Mouse (Mus musculus) liver, adult 10 weeks (tissue): ENCODE measurements around the gene Gm7735. TPM values are rescaled to one million over a fixed set of nuclear protein-coding genes. Genes with fewer than 3 reads are reported as not detected.

Source experiments
- polyA plus RNA-seq: library from polyadenylated mRNA; stranded (reverse); fragments of 350-450 nt; fragmentation: Illumina TruSeq; extraction: RNeasy Lipid Tissue Mini Kit (QIAGEN cat#74804); gene quantifications from one replicate; pipeline ENCODE4 v1.2.3, GENCODE M21; 2014; ENCODE audit warnings: low read depth, low replicate concordance

The Gm7735 gene
- not detected for polyA plus RNA-seq

GRCm38 (mm10) chr16:89169190-89169589 is at the start of gene Gm7735:
TSS of gene Gm7735 (plus strand) at chr16:89169490.

GRCm38 (mm10) chr16:89140551-89140950 is 28.7 kb upstream of the Gm7735 start, which contains the start of gene Gm6358:
TSS of gene Gm6358 (plus strand) at chr16:89140851.

GRCm38 (mm10) chr16:89150786-89151185 is 18.5 kb upstream of the Gm7735 start, which contains the start of gene Gm10061:
TSS of gene Gm10061 (plus strand) at chr16:89151086.

GRCm38 (mm10) chr16:89157652-89158051 is 11.6 kb upstream of the Gm7735 start, which contains the start of gene Gm9789:
TSS of gene Gm9789 (plus strand) at chr16:89157952.

GRCm38 (mm10) chr16:89174435-89174834 is 5.1 kb downstream of the Gm7735 start, which contains the start of gene 1110057P08Rik:
TSS of gene 1110057P08Rik (plus strand) at chr16:89174735.

GRCm38 (mm10) chr16:89205561-89205960 is 36.3 kb downstream of the Gm7735 start, which contains the start of gene Krtap20-2:
TSS of gene Krtap20-2 (plus strand) at chr16:89205861.

Other genes with a start within 250 kb of the Gm7735 start
- not detected for gene Krtap19-9b, start 237.2 kb upstream of the Gm7735 start, polyA plus RNA-seq
- not detected for gene Krtap16-3, start 206.6 kb upstream of the Gm7735 start, polyA plus RNA-seq
- gene Krtap22-2, start 158.7 kb upstream of the Gm7735 start, polyA plus RNA-seq: not detected
- gene Gm10229, start 154.2 kb upstream of the Gm7735 start, polyA plus RNA-seq: not detected
- gene Krtap6-1, start 137.8 kb upstream of the Gm7735 start, polyA plus RNA-seq: not detected
- gene Gm10228, start 128.0 kb upstream of the Gm7735 start, polyA plus RNA-seq: not detected
- gene Krtap6-5, start 121.6 kb upstream of the Gm7735 start, polyA plus RNA-seq: not detected
- gene 1110025L11Rik, start 105.5 kb upstream of the Gm7735 start, polyA plus RNA-seq: not detected
- gene Krtap6-3, start 85.5 kb upstream of the Gm7735 start, polyA plus RNA-seq: not detected
- not detected for gene Gm6358, start 28.6 kb upstream of the Gm7735 start, polyA plus RNA-seq
- gene Gm10061, start 18.4 kb upstream of the Gm7735 start, polyA plus RNA-seq: not detected
- gene Gm9789, start 11.5 kb upstream of the Gm7735 start, polyA plus RNA-seq: not detected
- gene 1110057P08Rik, start 5.2 kb downstream of the Gm7735 start, polyA plus RNA-seq: not detected
- not detected for gene Krtap20-2, start 36.4 kb downstream of the Gm7735 start, polyA plus RNA-seq
- gene Krtap21-1, start 234.4 kb downstream of the Gm7735 start, polyA plus RNA-seq: not detected